Mouse (Mus musculus): ENCODE data around the gene Kcna7. TPM values are rescaled to one million over a fixed set of nuclear protein-coding genes. Genes with fewer than 3 reads are reported as not detected.

Kcna7 gene
- polyA plus RNA-seq, 1 experiment, result not detected

DNA sequence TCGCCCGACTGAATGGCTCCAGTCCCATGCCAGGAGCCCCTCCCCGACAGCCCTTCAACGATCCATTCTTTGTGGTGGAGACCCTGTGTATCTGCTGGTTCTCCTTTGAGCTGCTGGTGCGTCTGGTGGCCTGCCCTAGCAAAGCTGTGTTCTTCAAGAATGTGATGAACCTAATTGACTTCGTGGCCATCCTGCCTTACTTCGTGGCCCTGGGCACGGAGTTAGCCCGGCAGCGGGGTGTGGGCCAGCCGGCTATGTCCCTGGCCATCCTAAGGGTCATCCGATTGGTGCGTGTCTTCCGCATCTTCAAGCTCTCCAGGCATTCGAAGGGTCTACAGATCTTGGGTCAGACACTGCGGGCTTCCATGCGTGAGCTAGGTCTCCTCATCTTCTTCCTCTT lies 3.5 kb downstream of the Kcna7 start:
- H3K27ac ChIP-seq (ENCODE audit: insufficient read depth, low read depth, low read length), result no peak overlapping the region
- peaks cover 4% of the 10 kb centered on the region; the same call in 1 of the 2 replicates for H3K4me1 ChIP-seq (ENCODE audit: control insufficient read depth, insufficient read depth, low read length)
- H3K4me3 ChIP-seq (ENCODE audit: insufficient read depth, low read length), result no peak overlapping the region
- no peak for TF ChIP-seq CTCF (IDR thresholded peaks at IDR 0.05; ENCODE audit: low read depth, low read length)
- no peak for TF ChIP-seq POLR2A (IDR thresholded peaks at IDR 0.05; ENCODE audit: borderline replicate concordance, low read depth, low read length)

DNA sequence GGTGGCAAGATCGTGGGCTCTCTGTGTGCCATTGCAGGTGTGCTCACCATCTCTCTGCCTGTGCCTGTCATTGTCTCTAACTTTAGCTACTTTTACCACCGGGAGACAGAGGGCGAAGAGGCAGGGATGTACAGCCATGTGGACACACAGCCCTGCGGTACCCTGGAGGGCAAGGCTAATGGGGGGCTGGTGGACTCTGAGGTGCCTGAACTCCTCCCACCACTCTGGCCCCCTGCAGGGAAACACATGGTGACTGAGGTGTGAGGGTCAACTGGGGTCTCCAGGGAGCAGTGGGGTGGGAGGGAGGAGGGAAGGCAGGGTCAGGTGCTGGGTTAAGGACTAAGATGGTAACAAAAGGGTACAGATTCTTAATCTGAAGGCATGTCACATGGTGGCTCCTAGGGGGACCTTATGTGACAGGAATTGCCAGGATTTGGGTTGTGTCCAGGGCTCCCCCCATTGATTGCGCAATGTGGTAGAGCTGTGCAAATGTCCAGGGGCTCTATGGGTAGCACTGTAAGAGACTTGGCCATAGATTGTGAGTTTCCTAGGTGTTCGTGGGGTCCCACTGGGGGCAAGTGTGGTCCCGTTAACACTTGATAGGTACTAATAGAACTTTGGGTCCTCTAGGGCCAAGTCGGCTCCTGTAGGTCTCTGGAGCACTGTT lies 4.2 kb downstream of the Kcna7 start:
- no peak overlapping the region for H3K4me3 ChIP-seq (ENCODE audit: insufficient read depth, low read length)
- TF ChIP-seq CTCF (IDR thresholded peaks at IDR 0.05; ENCODE audit: low read depth, low read length) (no peak), POLR2A (IDR thresholded peaks at IDR 0.05; ENCODE audit: borderline replicate concordance, low read depth, low read length) (no peak)
- no peak overlapping the region for H3K27ac ChIP-seq (ENCODE audit: insufficient read depth, low read depth, low read length)
- H3K4me1 ChIP-seq (ENCODE audit: control insufficient read depth, insufficient read depth, low read length), result peaks cover 4% of the 10 kb centered on the region; the same call in 1 of the 2 replicates

DNA sequence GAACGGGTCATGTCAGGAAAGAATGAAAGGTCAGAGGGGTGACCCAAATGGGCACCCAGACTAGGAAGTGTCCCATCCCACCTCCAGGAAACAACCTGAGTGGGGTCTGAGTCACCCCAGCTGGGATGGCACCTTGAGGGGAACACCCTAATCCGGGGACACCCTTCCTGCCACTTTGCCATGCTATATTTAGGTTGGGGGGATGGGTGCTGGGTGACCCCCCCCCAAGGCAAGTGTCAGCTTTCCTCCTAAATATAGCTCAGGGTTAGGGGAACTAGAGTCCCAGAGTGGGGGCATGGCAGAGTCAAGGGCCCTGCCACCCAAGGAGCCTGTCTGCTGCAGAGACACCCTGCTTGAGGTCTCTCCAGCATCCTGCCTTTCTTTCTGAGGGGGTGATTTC lies 7.0 kb downstream of the Kcna7 start:
- no peak for TF ChIP-seq POLR2A (IDR thresholded peaks at IDR 0.05; ENCODE audit: borderline replicate concordance, low read depth, low read length)
- no peak for TF ChIP-seq CTCF (IDR thresholded peaks at IDR 0.05; ENCODE audit: low read depth, low read length)
- Histone ChIP-seq H3K4me1 (ENCODE audit: control insufficient read depth, insufficient read depth, low read length) (no peaks in the 10 kb centered on the region), H3K4me3 (ENCODE audit: insufficient read depth, low read length) (no peak overlapping the region), H3K27ac (ENCODE audit: insufficient read depth, low read depth, low read length) (no peak overlapping the region)

DNA sequence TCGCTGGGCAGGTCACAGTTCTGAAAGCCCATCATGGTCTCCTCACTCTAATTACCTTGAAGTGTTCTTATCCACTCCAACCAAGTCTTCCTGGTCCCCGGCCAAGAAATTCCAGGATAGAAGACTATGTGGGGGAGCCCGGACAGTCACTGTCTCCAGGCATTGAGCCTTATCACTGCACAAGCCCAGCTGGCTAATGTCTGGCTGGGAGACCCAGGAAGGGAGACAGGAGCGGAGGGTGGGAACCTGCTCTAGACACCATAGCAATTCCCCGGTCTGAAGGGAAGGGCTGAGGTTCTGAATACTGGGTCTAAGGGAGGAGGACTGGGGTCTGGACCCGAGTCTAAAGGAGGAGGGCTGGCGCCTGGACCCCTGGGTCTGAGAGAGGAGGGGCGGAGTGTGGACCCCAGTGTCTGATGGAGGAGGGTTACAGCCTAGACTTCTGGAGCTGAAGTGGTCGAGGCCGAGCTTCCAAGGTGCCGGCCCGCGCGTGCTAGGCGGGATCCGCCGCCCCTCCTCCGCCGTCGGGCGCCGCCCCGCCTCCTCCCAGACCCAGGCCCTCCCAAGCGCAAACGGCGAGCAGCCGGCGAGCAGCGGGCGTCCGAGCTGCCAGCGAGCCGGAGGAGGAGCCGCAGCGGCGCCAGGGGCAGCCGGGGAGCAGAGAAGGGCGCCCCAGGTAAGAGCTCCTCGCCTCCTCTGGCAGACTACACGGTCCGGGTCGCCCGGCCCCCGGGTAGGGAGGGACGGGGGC lies 7.8 kb downstream of the Kcna7 start, which contains the start of gene Ntf5:
TSS of gene Ntf5 (plus strand) at position 583 of the 751 bp plus-strand sequence.
- Histone ChIP-seq H3K4me3 (ENCODE audit: insufficient read depth, low read length) (no peak within 1 kb of the TSS), H3K27ac (ENCODE audit: insufficient read depth, low read depth, low read length) (no peak within 1 kb of the TSS)
- no peak for TF ChIP-seq POLR2A (IDR thresholded peaks at IDR 0.05; ENCODE audit: borderline replicate concordance, low read depth, low read length)
- TF ChIP-seq CTCF (IDR thresholded peaks at IDR 0.05; ENCODE audit: low read depth, low read length), result no peak

GRCm38 (mm10) chr7:45413864-45414739 lies 8.6 kb downstream of the Kcna7 start:
- no peak overlapping the region for H3K4me3 ChIP-seq (ENCODE audit: insufficient read depth, low read length)

More for the DNA sequence above, 7.8 kb downstream of the Kcna7 start, which contains the start of gene Ntf5:
- no peaks in the 10 kb centered on the region for H3K4me1 ChIP-seq (ENCODE audit: control insufficient read depth, insufficient read depth, low read length)

DNA sequence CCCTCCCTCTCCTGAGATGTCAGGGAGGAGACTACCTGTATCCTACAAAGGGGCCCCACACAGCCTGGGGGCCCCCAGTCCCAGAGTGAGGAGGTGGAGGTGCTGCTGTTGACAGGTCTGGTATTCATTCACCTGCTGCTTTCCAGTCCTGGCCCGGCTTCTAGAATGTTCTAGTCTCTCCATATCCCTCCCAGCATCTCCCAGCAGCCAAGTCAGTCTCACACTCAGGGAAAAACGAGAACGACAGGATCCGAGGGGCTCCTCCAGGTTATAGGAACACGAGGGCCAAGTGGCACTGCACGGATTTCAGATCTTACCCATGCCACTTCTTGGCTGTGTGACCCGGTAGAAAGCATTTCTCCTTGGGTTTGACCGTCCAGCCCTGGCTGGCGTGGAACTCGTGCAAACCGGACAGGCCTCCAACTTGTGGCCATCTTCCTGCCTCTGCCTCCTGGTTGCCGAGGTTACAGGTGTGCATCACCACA lies 9.3 kb downstream of the Kcna7 start:
- no peak overlapping the region for H3K4me3 ChIP-seq (ENCODE audit: insufficient read depth, low read length)
- TF ChIP-seq POLR2A (IDR thresholded peaks at IDR 0.05; ENCODE audit: borderline replicate concordance, low read depth, low read length), result no peak
- TF ChIP-seq CTCF (IDR thresholded peaks at IDR 0.05; ENCODE audit: low read depth, low read length), result no peak
- no peaks in the 10 kb centered on the region for H3K4me1 ChIP-seq (ENCODE audit: control insufficient read depth, insufficient read depth, low read length)
- no peak overlapping the region for H3K27ac ChIP-seq (ENCODE audit: insufficient read depth, low read depth, low read length)

More at GRCm38 (mm10) chr7:45413864-45414739, 8.6 kb downstream of the Kcna7 start:
- TF ChIP-seq POLR2A (IDR thresholded peaks at IDR 0.05; ENCODE audit: borderline replicate concordance, low read depth, low read length) (no peak), CTCF (IDR thresholded peaks at IDR 0.05; ENCODE audit: low read depth, low read length) (no peak)
- Histone ChIP-seq H3K27ac (ENCODE audit: insufficient read depth, low read depth, low read length) (no peak overlapping the region), H3K4me1 (ENCODE audit: control insufficient read depth, insufficient read depth, low read length) (no peaks in the 10 kb centered on the region)

DNA sequence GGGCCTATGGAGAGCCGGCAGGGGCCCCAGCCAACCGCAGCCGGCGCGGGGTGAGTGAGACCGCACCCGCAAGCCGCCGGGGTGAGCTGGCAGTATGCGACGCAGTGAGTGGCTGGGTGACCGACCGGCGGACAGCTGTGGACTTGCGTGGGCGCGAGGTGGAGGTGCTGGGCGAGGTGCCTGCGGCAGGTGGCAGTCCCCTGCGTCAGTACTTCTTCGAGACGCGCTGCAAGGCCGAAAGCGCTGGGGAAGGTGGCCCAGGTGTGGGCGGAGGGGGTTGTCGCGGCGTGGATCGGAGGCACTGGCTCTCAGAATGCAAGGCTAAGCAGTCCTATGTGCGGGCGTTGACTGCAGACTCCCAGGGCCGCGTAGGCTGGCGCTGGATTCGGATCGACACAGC lies 10.2 kb downstream of the Kcna7 start:
- Histone ChIP-seq H3K4me3 (ENCODE audit: insufficient read depth, low read length) (no peak overlapping the region), H3K4me1 (ENCODE audit: control insufficient read depth, insufficient read depth, low read length) (no peaks in the 10 kb centered on the region), H3K27ac (ENCODE audit: insufficient read depth, low read depth, low read length) (no peak overlapping the region)
- TF ChIP-seq POLR2A (IDR thresholded peaks at IDR 0.05; ENCODE audit: borderline replicate concordance, low read depth, low read length), result no peak
- no peak for TF ChIP-seq CTCF (IDR thresholded peaks at IDR 0.05; ENCODE audit: low read depth, low read length)

DNA sequence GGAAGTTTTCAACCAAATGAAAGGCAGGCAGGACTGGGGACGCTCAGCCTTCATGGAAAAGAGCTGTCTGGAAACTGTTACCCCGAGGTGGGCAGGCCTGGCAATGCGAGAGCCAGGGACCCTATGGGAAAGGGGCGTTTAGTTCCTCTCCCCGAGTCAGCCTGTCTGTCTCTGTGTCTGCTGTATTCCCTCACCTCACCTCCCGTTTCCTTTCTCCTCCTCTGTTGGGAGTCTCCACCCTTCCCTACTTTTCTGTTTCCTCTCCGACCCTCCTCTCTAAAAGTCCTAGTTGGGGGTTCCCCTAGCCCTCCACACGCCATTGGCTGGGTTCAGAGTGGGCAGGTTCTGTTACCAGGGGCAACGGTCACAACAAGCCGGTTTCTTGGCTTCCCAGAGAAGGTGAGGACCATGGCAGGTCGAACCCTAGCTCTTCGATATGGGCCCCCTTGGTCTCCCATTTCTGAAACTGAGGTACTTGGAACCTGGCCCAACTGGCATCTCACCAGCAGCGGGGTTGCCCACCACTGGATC lies 12.6 kb downstream of the Kcna7 start:
- TF ChIP-seq POLR2A (IDR thresholded peaks at IDR 0.05; ENCODE audit: borderline replicate concordance, low read depth, low read length) (no peak), CTCF (IDR thresholded peaks at IDR 0.05; ENCODE audit: low read depth, low read length) (no peak)
- no peak overlapping the region for H3K27ac ChIP-seq (ENCODE audit: insufficient read depth, low read depth, low read length)
- H3K4me3 ChIP-seq (ENCODE audit: insufficient read depth, low read length), result no peak overlapping the region
- H3K4me1 ChIP-seq (ENCODE audit: control insufficient read depth, insufficient read depth, low read length), result no peaks in the 10 kb centered on the region
